Mouse (Mus musculus) liver, embryonic 13.5 days (tissue): Measurements from ENCODE around the gene Cnih4. TPM values are rescaled to one million over a fixed set of nuclear protein-coding genes. Genes with fewer than 3 reads are reported as not detected.

Experiments
- ATAC-seq: fragments of 200-750 bp; cut with Nextera tagmentation; 2 replicates; pipeline ENCODE4 v1.8.0; 2017; ENCODE audit warnings: low read depth, mild to moderate bottlenecking, moderate number of reproducible peaks, moderate library complexity
- DNase-seq: peaks from one replicate; pipeline ENCODE4 v3.0.0; 2022
- H3K27ac ChIP-seq: fragments of 300-500 bp; sonication (generic); 2 replicates; pipeline ENCODE4 v1.5.1; 2015; ENCODE audit warnings: moderate library complexity, mild to moderate bottlenecking, inconsistent platforms
- H3K27me3 ChIP-seq: fragments of 300-500 bp; sonication (generic); 2 replicates; pipeline ENCODE4 v1.6.1; 2015; ENCODE audit warnings: mild to moderate bottlenecking, inconsistent platforms
- H3K36me3 ChIP-seq: fragments of 300-500 bp; sonication (generic); 2 replicates; pipeline ENCODE4 v1.6.1; 2015; ENCODE audit warnings: mild to moderate bottlenecking, inconsistent platforms
- H3K4me1 ChIP-seq: fragments of 300-500 bp; sonication (generic); replicated peaks from 2 replicates; pipeline ENCODE4 v1.6.1; 2015; ENCODE audit warnings: inconsistent platforms
- H3K4me2 ChIP-seq: fragments of 300-500 bp; sonication (generic); 2 replicates; pipeline ENCODE4 v1.6.1; 2015; ENCODE audit warnings: inconsistent platforms, mild to moderate bottlenecking, moderate library complexity
- H3K4me3 ChIP-seq: fragments of 300-500 bp; sonication (generic); replicated peaks from 2 replicates; pipeline ENCODE4 v1.5.1; 2015; ENCODE audit warnings: mild to moderate bottlenecking, inconsistent platforms
- H3K9ac ChIP-seq: fragments of 300-500 bp; sonication (generic); 2 replicates; pipeline ENCODE4 v1.6.1; 2015; ENCODE audit warnings: mild to moderate bottlenecking, inconsistent platforms
- H3K9me3 ChIP-seq: fragments of 300-500 bp; sonication (generic); replicated peaks from 2 replicates; pipeline ENCODE4 v1.6.1; 2016; ENCODE audit warnings: inconsistent platforms
- WGBS: fragments of 180-500 bp; shearing (Covaris S2); methylation state at CpG from one replicate; pipeline ENCODE4 v1.1.7; 2015; ENCODE audit not compliant: insufficient replicate concordance; 5-methylcytosine and 5-hydroxymethylcytosine counted together
- polyA plus RNA-seq: library from polyadenylated mRNA; unstranded; fragments of >200 nt; fragmentation: Nextera tagmentation; extraction: Ambion mirVana; gene quantifications from 2 replicates; pipeline ENCODE4 v1.2.1, GENCODE M21; 2015

Gene Cnih4
- polyA plus RNA-seq, 1 experiment from 2014 or later, result 58.9 TPM

GRCm38 (mm10) chr1:181149373-181150017 lies 5.0 kb downstream of the Cnih4 start:
- Histone ChIP-seq H3K9ac (peak overlapping the region; percentile 42), H3K4me2 (peak overlapping the region; percentile 60), H3K4me1 (peaks cover 71% of the 10 kb centered on the region), H3K27ac (peak overlapping the region; percentile 82), H3K27me3 (no peaks in the 10 kb centered on the region), H3K36me3 (peaks cover 5% of the 10 kb centered on the region), H3K9me3 (no peaks in the 10 kb centered on the region), H3K4me3 (no peak overlapping the region)
- no peak for DNase-seq
- 65% methylated on average over 3 of the region's 3 CpGs for WGBS
- no peak for ATAC-seq

GRCm38 (mm10) chr1:181150431-181150826 lies 5.9 kb downstream of the Cnih4 start:
- Histone ChIP-seq H3K27ac (peak overlapping the region; percentile 82), H3K27me3 (no peaks in the 10 kb centered on the region), H3K4me2 (peak overlapping the region; percentile 91), H3K36me3 (peaks cover 14% of the 10 kb centered on the region), H3K4me1 (peaks cover 72% of the 10 kb centered on the region), H3K9ac (peak overlapping the region; percentile 37; the same call in 1 of the 2 replicates), H3K4me3 (peak overlapping the region; percentile 96), H3K9me3 (no peaks in the 10 kb centered on the region)
- WGBS, result 70% methylated on average over 3 of the region's 3 CpGs
- ATAC-seq (no peak), DNase-seq (no peak)

GRCm38 (mm10) chr1:181150827-181151534 lies 6.5 kb downstream of the Cnih4 start:
- peak overlapping the region; percentile 86 for H3K27ac ChIP-seq
- peaks cover 20% of the 10 kb centered on the region for H3K36me3 ChIP-seq
- H3K9me3 ChIP-seq, result no peaks in the 10 kb centered on the region
- peak overlapping the region; percentile 96 for H3K4me3 ChIP-seq
- peak overlapping the region; percentile 97 for H3K9ac ChIP-seq
- ATAC-seq, result peak; percentile 87
- H3K4me2 ChIP-seq, result peak overlapping the region; percentile 91
- no peaks in the 10 kb centered on the region for H3K27me3 ChIP-seq
- peak; percentile 83 for DNase-seq
- under 1% methylated on average over 59 of the region's 59 CpGs for WGBS
- H3K4me1 ChIP-seq, result peaks cover 66% of the 10 kb centered on the region

- DNase-seq (no peak), ATAC-seq (no peak)
- Histone ChIP-seq H3K4me2 (peak overlapping the region; percentile 91), H3K4me3 (peak overlapping the region; percentile 96), H3K4me1 (peaks cover 60% of the 10 kb centered on the region), H3K27me3 (no peaks in the 10 kb centered on the region), H3K9ac (peak overlapping the region; percentile 97), H3K36me3 (peaks cover 21% of the 10 kb centered on the region), H3K27ac (peak overlapping the region; percentile 86; the same call in 1 of the 2 replicates), H3K9me3 (no peaks in the 10 kb centered on the region)
- 39% methylated on average over 5 of the region's 5 CpGs for WGBS
Observed at GRCm38 (mm10) chr1:181151541-181151940, 7.0 kb downstream of the Cnih4 start.

- H3K4me2 ChIP-seq, result no peak overlapping the region
- WGBS, result 79% methylated on average over 2 of the region's 2 CpGs
- DNase-seq (no peak), ATAC-seq (no peak)
- no peaks in the 10 kb centered on the region for H3K27me3 ChIP-seq
- H3K9me3 ChIP-seq, result no peaks in the 10 kb centered on the region
- peaks cover 61% of the 10 kb centered on the region for H3K36me3 ChIP-seq
- H3K27ac ChIP-seq, result no peak overlapping the region
- no peak overlapping the region for H3K9ac ChIP-seq
- no peaks in the 10 kb centered on the region for H3K4me1 ChIP-seq
- H3K4me3 ChIP-seq, result no peak overlapping the region
Observed at GRCm38 (mm10) chr1:181167816-181168215, 23.3 kb downstream of the Cnih4 start.

- H3K27me3 ChIP-seq, result no peaks in the 10 kb centered on the region
- no peaks in the 10 kb centered on the region for H3K9me3 ChIP-seq
- H3K36me3 ChIP-seq, result peaks cover 58% of the 10 kb centered on the region
- H3K4me2 ChIP-seq, result no peak overlapping the region
- DNase-seq (no peak), ATAC-seq (no peak)
- H3K9ac ChIP-seq, result no peak overlapping the region
- H3K27ac ChIP-seq, result no peak overlapping the region
- 73% methylated on average over 3 of the region's 3 CpGs for WGBS
- no peak overlapping the region for H3K4me3 ChIP-seq
- no peaks in the 10 kb centered on the region for H3K4me1 ChIP-seq
Observed at GRCm38 (mm10) chr1:181168377-181168776, 23.9 kb downstream of the Cnih4 start.

- ATAC-seq (no peak), DNase-seq (no peak)
Observed at GRCm38 (mm10) chr1:181170210-181170609, 25.7 kb downstream of the Cnih4 start.

GRCm38 (mm10) chr1:181188925-181189324 lies 44.4 kb downstream of the Cnih4 start:
- Histone ChIP-seq H3K27ac (0 out of 2 replicates have a peak overlapping the region, but pooled peaks have one; percentile 8), H3K4me3 (no peak overlapping the region), H3K9ac (no peak overlapping the region), H3K36me3 (peaks cover 94% of the 10 kb centered on the region), H3K4me1 (peaks cover 9% of the 10 kb centered on the region), H3K27me3 (no peaks in the 10 kb centered on the region), H3K9me3 (no peaks in the 10 kb centered on the region), H3K4me2 (no peak overlapping the region)
- 57% methylated on average over 4 of the region's 4 CpGs for WGBS
- no peak for DNase-seq
- ATAC-seq, result peak; percentile 69

More at GRCm38 (mm10) chr1:181170210-181170609, 25.7 kb downstream of the Cnih4 start:
- peak overlapping the region; percentile 31 for H3K27ac ChIP-seq
- H3K9ac ChIP-seq, result no peak overlapping the region
- H3K4me3 ChIP-seq, result no peak overlapping the region
- H3K4me2 ChIP-seq, result no peak overlapping the region
- no peaks in the 10 kb centered on the region for H3K27me3 ChIP-seq
- no peaks in the 10 kb centered on the region for H3K9me3 ChIP-seq
- WGBS, result 18% methylated on average over 8 of the region's 8 CpGs
- no peaks in the 10 kb centered on the region for H3K4me1 ChIP-seq
- H3K36me3 ChIP-seq, result peaks cover 53% of the 10 kb centered on the region

- H3K27me3 ChIP-seq, result no peaks in the 10 kb centered on the region
- ATAC-seq (no peak), DNase-seq (no peak)
- no peak overlapping the region for H3K27ac ChIP-seq
- no peaks in the 10 kb centered on the region for H3K4me1 ChIP-seq
- H3K4me2 ChIP-seq, result no peak overlapping the region
- peaks cover 93% of the 10 kb centered on the region for H3K36me3 ChIP-seq
- H3K9me3 ChIP-seq, result no peaks in the 10 kb centered on the region
- no peak overlapping the region for H3K9ac ChIP-seq
- 91% methylated on average over 4 of the region's 4 CpGs for WGBS
- no peak overlapping the region for H3K4me3 ChIP-seq
Observed at GRCm38 (mm10) chr1:181199446-181199845, 55.0 kb downstream of the Cnih4 start.

GRCm38 (mm10) chr1:181210147-181210546 lies 65.7 kb downstream of the Cnih4 start:
- Histone ChIP-seq H3K4me1 (peaks cover 58% of the 10 kb centered on the region), H3K9me3 (no peaks in the 10 kb centered on the region), H3K36me3 (peaks cover 39% of the 10 kb centered on the region), H3K4me2 (peak overlapping the region; percentile 93), H3K27me3 (no peaks in the 10 kb centered on the region), H3K27ac (peak overlapping the region; percentile 99), H3K9ac (peak overlapping the region; percentile 100), H3K4me3 (peak overlapping the region; percentile 100)
- DNase-seq (no peak), ATAC-seq (no peak)
- WGBS, result 4% methylated on average over 4 of the region's 4 CpGs

- Histone ChIP-seq H3K9ac (peak overlapping the region; percentile 100), H3K27ac (peak overlapping the region; percentile 99), H3K36me3 (peaks cover 36% of the 10 kb centered on the region), H3K4me1 (peaks cover 58% of the 10 kb centered on the region), H3K27me3 (no peaks in the 10 kb centered on the region), H3K9me3 (no peaks in the 10 kb centered on the region), H3K4me3 (peak overlapping the region; percentile 100), H3K4me2 (peak overlapping the region; percentile 93)
- ATAC-seq, result peak; percentile 18
- under 1% methylated on average over 47 of the region's 56 CpGs for WGBS
- peak; percentile 30 for DNase-seq
Observed at GRCm38 (mm10) chr1:181210601-181211402, 66.3 kb downstream of the Cnih4 start.
